Mouse (Mus musculus): ENCODE measurements at regions not wholly inside any gene's neighbourhood (a gene's known extent, or its start where the extent isn't known, plus 50 kb on each side); places are given as distances from the start of the nearest gene placed in this dataset.
A peak's percentile ranks its signal among the peaks of the same experiment; 100 is the strongest.

- no peak for DNase-seq
Observed at GRCm38 (mm10) chr1:10771793-10772192, 642.1 kb upstream of the A830018L16Rik start.

GRCm38 (mm10) chr1:10794074-10794783 is 619.7 kb upstream of the A830018L16Rik start:
- DNase-seq, result no peak

GRCm38 (mm10) chr1:10835653-10836415 is 578.1 kb upstream of the A830018L16Rik start:
- DNase-seq, result peak in 1 of 2 experiments; percentile 38

- DNase-seq, result peak in 1 of 2 experiments; percentile 4
Observed at GRCm38 (mm10) chr1:10837180-10837579, 576.7 kb upstream of the A830018L16Rik start.

GRCm38 (mm10) chr1:10852934-10853333 is 561.0 kb upstream of the A830018L16Rik start:
- DNase-seq, result no peak

- DNase-seq, result no peak
Observed at GRCm38 (mm10) chr1:10854495-10854894, 559.4 kb upstream of the A830018L16Rik start.

GRCm38 (mm10) chr1:10871163-10871853 is 542.6 kb upstream of the A830018L16Rik start:
- DNase-seq, result peak; percentile 15 to 47

- no peak for DNase-seq
Observed at GRCm38 (mm10) chr1:10872266-10872665, 541.6 kb upstream of the A830018L16Rik start.

- no peak for DNase-seq
Observed at GRCm38 (mm10) chr1:10872726-10873125, 541.2 kb upstream of the A830018L16Rik start.

GRCm38 (mm10) chr1:10877391-10878170 is 536.3 kb upstream of the A830018L16Rik start:
- peak in 1 of 2 experiments; percentile 6 for DNase-seq

GRCm38 (mm10) chr1:10878221-10878760 is 535.6 kb upstream of the A830018L16Rik start:
- DNase-seq, result no peak

- DNase-seq, result no peak
Observed at GRCm38 (mm10) chr1:10880026-10880727, 533.7 kb upstream of the A830018L16Rik start.

- no peak for DNase-seq
Observed at GRCm38 (mm10) chr1:10898806-10899205, 515.1 kb upstream of the A830018L16Rik start.

- no peak for DNase-seq
Observed at GRCm38 (mm10) chr1:10902721-10903120, 511.2 kb upstream of the A830018L16Rik start.

- DNase-seq, result no peak
Observed at GRCm38 (mm10) chr1:10919958-10920357, 493.9 kb upstream of the A830018L16Rik start.

- peak in 1 of 2 experiments; percentile 11 for DNase-seq
Observed at GRCm38 (mm10) chr1:10932378-10933077, 481.4 kb upstream of the A830018L16Rik start.

- DNase-seq, result peak; percentile 23 to 44
Observed at GRCm38 (mm10) chr1:10933206-10933605, 480.7 kb upstream of the A830018L16Rik start.

- DNase-seq, result no peak
Observed at GRCm38 (mm10) chr1:10938436-10938835, 475.5 kb upstream of the A830018L16Rik start.

GRCm38 (mm10) chr1:10940326-10940725 is 473.6 kb upstream of the A830018L16Rik start:
- no peak for DNase-seq

- DNase-seq, result no peak
Observed at GRCm38 (mm10) chr1:10942979-10943378, 470.9 kb upstream of the A830018L16Rik start.
